Mouse (Mus musculus) E14TG2a.4 (cell line): ENCODE data around the gene Zfp385b.

Experiments
- H3K27me3 ChIP-seq: 2 replicates; pipeline ENCODE4 v1.6.1; 2014; ENCODE audit warnings: low read length, control low read depth; ENCODE audit not compliant: insufficient read depth
- H3K36me3 ChIP-seq: 2 replicates; pipeline ENCODE4 v1.6.1; 2014; ENCODE audit warnings: low read length, control low read depth; ENCODE audit not compliant: insufficient read depth
- H3K4me1 ChIP-seq: replicated peaks from 2 replicates; pipeline ENCODE4 v1.6.1; 2014; ENCODE audit warnings: low read depth, low read length, control low read depth
- H3K4me3 ChIP-seq: replicated peaks from 2 replicates; pipeline ENCODE4 v1.5.1; 2014; ENCODE audit warnings: mild to moderate bottlenecking, low read length
- H3K9me3 ChIP-seq: 2 replicates; pipeline ENCODE4 v1.6.1; 2014; ENCODE audit warnings: low read length, control low read depth
- CTCF ChIP-seq: conservative IDR thresholded peaks from 2 replicates; pipeline ENCODE4 v1.5.1; 2014; ENCODE audit warnings: low read length
- NANOG ChIP-seq: IDR thresholded peaks from 2 replicates; pipeline ENCODE4 v1.6.1; 2014; ENCODE audit warnings: borderline replicate concordance, low read length, mixed read lengths
- POU5F1 ChIP-seq: IDR thresholded peaks from 2 replicates; pipeline ENCODE4 v1.6.1; 2014; ENCODE audit warnings: low read length, borderline replicate concordance

Zfp385b gene

GRCm38 (mm10) chr2:77681741-77682140 lies 137.7 kb downstream of the Zfp385b start:
- TF ChIP-seq CTCF (no peak), NANOG (no peak), POU5F1 (no peak)
- no peaks in the 10 kb centered on the region for H3K27me3 ChIP-seq
- H3K9me3 ChIP-seq: no peaks in the 10 kb centered on the region
- H3K4me3 ChIP-seq: no peak overlapping the region
- H3K36me3 ChIP-seq: no peaks in the 10 kb centered on the region
- no peaks in the 10 kb centered on the region for H3K4me1 ChIP-seq

GRCm38 (mm10) chr2:77673770-77674169 lies 145.7 kb downstream of the Zfp385b start:
- Histone ChIP-seq H3K27me3 (no peaks in the 10 kb centered on the region), H3K4me3 (no peak overlapping the region), H3K4me1 (no peaks in the 10 kb centered on the region), H3K36me3 (no peaks in the 10 kb centered on the region), H3K9me3 (no peaks in the 10 kb centered on the region)
- TF ChIP-seq NANOG (no peak), CTCF (no peak), POU5F1 (no peak)

GRCm38 (mm10) chr2:77672215-77672905 lies 147.1 kb downstream of the Zfp385b start:
- Histone ChIP-seq H3K9me3 (no peaks in the 10 kb centered on the region), H3K4me3 (no peak overlapping the region), H3K36me3 (no peaks in the 10 kb centered on the region), H3K27me3 (no peaks in the 10 kb centered on the region), H3K4me1 (no peaks in the 10 kb centered on the region)
- no peak for TF ChIP-seq NANOG
- no peak for TF ChIP-seq CTCF
- TF ChIP-seq POU5F1: no peak

- no peak for TF ChIP-seq NANOG
- no peak for TF ChIP-seq POU5F1
- TF ChIP-seq CTCF: no peak
- Histone ChIP-seq H3K4me3 (no peak overlapping the region), H3K36me3 (no peaks in the 10 kb centered on the region), H3K27me3 (no peaks in the 10 kb centered on the region), H3K9me3 (no peaks in the 10 kb centered on the region), H3K4me1 (no peaks in the 10 kb centered on the region)
Measured at GRCm38 (mm10) chr2:77662171-77662570, 157.3 kb downstream of the Zfp385b start.

GRCm38 (mm10) chr2:77653686-77654085 lies 165.8 kb downstream of the Zfp385b start:
- Histone ChIP-seq H3K4me1 (no peaks in the 10 kb centered on the region), H3K9me3 (no peaks in the 10 kb centered on the region), H3K36me3 (no peaks in the 10 kb centered on the region), H3K4me3 (no peak overlapping the region), H3K27me3 (no peaks in the 10 kb centered on the region)
- TF ChIP-seq POU5F1: no peak
- TF ChIP-seq CTCF: no peak
- no peak for TF ChIP-seq NANOG

- Histone ChIP-seq H3K27me3 (no peaks in the 10 kb centered on the region), H3K4me1 (no peaks in the 10 kb centered on the region), H3K9me3 (no peaks in the 10 kb centered on the region), H3K4me3 (no peak overlapping the region), H3K36me3 (no peaks in the 10 kb centered on the region)
- no peak for TF ChIP-seq POU5F1
Measured at GRCm38 (mm10) chr2:77641521-77642170, 177.8 kb downstream of the Zfp385b start.

GRCm38 (mm10) chr2:77639993-77640392 lies 179.4 kb downstream of the Zfp385b start:
- no peaks in the 10 kb centered on the region for H3K27me3 ChIP-seq

GRCm38 (mm10) chr2:77631606-77632005 lies 187.8 kb downstream of the Zfp385b start:
- Histone ChIP-seq H3K4me3 (no peak overlapping the region), H3K4me1 (no peaks in the 10 kb centered on the region), H3K27me3 (no peaks in the 10 kb centered on the region), H3K36me3 (no peaks in the 10 kb centered on the region), H3K9me3 (no peaks in the 10 kb centered on the region)
- TF ChIP-seq POU5F1 (no peak), CTCF (no peak), NANOG (no peak)

More at GRCm38 (mm10) chr2:77639993-77640392, 179.4 kb downstream of the Zfp385b start:
- Histone ChIP-seq H3K4me3 (no peak overlapping the region), H3K36me3 (no peaks in the 10 kb centered on the region), H3K4me1 (no peaks in the 10 kb centered on the region), H3K9me3 (no peaks in the 10 kb centered on the region)
- TF ChIP-seq CTCF (no peak), NANOG (no peak), POU5F1 (no peak)
